Mouse (Mus musculus): ENCODE measurements around the gene Myog. TPM values are rescaled to one million over a fixed set of nuclear protein-coding genes. Genes with fewer than 3 reads are reported as not detected.
"Not testable (repeated sequence)": the region's sequence is repeated elsewhere in the genome, so short reads cannot be mapped to it uniquely, and the experiment has no call there.

Myog gene
- polyA plus RNA-seq (2017; shearing (Covaris generic)), result not detected

DNA sequence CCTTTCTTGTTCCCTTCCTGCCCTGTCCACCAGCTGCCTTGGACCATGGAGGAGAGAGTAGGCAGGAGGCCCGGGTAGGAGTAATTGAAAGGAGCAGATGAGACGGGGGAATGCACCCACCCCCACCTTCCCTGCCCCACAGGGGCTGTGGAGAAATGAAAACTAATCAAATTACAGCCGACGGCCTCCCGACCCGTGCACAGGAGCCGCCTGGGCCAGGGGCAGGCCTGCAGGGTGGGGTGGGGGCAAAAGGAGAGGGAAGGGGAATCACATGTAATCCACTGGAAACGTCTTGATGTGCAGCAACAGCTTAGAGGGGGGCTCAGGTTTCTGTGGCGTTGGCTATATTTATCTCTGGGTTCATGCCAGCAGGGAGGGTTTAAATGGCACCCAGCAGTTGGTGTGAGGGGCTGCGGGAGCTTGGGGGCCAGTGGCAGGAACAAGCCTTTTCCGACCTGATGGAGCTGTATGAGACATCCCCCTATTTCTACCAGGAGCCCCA lies at the start of gene Myog:
Gene Myog (plus strand): TSS at position 392 of the 502 bp plus-strand sequence.
- no peak for ATAC-seq

DNA sequence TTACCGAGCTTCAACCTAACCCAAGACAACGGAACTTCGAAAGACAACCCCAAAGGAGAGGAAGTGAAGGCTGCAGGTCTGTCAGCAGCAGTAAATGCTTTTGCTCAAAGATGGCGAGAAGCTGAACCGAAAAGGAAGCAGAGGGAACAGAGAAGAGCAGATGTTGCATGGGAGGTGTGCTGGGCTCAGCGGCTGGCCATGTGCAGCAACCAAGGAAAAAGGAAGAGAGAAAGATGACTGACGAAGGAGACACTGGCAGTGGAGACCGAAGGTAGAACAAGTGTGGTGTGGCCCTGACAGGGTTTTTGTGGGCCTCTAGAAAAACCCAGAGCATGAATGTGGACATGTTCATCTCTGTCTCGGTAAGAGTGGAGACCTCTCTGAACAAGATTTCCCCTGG lies 49.1 kb upstream of the Myog start:
- no peak for ATAC-seq

DNA sequence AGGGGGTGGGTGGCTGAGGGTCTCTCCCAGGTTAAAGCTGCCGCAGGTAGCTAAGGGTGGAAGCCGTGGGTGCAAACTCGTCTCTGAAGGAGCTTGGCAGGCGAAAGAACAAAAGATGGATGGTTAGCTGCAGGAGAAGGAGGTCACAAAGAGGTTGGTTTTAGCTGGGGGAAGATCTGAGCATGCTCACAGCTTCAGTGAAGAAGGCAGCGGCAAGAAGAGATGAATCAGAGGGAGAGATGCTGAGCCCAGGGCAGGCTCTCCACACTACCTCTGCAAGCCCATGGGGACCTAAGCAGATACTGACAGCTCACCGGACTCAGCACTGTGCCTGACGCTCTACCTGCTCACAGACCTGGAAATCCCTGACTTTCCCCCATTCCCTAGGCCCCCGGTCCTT lies 48.5 kb upstream of the Myog start:
- no peak for ATAC-seq

DNA sequence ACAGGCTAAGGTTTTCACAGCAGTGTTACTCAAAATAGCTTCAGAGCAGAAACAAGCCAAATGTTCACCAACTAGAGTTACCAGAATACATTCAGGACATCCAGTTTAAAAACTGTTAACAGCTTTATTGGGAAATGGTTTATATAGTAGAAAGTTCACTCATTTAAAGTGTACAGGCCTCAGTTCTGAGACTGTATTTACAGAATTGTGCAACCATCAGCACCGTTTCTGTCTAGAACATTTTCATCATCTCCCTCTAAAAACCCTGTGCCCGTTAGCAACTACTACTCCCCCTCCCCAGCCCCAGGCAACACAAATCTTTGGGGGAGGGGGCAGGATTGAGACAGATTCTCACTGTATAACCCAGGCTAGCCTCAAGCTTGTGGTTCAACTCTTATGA lies 47.5 kb upstream of the Myog start:
- no peak for ATAC-seq

DNA sequence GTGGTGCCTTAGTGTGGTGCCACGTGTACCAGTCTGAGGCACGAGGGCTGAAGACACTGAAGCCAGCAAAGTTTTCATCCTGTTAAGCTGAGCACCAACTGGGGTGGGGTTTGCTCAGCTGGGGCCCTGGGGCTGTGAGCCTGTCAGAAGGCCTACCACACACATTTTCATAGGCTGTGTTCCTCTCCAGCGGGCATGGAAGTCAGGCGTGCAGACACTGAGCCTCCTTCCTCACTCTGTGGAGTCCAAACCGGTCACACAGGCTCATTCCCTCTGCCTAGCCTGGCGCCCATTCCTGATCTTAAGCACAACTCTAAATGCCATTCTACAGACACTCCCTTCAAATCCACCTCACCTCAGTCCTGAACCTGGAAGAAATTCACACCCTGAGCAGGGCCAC lies 46.3 kb upstream of the Myog start:
- ATAC-seq, result no peak

DNA sequence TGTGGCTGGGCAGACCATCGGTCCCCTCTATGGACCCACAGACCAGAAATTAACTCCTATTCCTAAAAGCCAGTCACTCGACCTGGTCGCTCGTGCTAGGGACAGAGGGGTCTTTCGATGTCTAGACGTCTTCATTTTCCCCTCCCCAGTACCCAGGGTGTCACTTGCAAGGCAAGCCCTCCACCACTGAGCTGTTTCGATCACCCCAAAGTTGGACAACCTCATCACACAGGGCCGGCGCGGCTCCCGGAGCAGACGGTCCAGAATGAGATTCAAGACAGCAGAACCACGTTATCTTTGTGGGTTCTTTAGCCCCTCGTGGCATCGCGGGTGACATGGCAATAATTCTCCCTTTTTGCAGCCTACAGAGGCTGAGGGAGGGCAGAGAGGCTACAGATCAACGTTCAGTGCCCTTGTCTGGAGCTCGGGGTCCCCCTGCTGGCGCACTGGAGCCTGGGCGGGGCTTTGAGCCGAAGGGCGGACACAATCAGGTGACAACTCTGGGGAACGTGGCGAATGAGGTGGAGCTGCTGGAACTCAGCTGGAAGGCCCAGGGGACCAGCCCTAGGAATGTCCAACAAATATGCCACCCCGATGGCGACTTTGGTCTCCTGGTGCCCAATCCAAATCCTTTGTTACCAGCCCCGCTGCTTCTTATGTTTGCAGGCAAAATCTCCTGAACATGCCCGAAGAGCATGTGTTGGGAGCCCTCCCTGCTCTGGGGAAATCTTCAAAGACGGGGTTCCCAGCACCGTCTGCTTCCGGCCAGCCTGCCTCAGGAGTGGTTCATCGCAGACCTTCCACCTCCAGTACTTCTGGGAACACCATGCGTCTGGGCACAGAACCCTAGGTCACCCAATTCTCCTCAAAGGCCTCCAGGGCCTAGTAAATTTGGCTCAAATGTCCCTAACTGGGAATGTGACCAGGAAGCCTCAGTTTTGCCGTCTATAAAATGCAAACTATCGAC lies 45.6 kb upstream of the Myog start:
- ATAC-seq, result no peak

DNA sequence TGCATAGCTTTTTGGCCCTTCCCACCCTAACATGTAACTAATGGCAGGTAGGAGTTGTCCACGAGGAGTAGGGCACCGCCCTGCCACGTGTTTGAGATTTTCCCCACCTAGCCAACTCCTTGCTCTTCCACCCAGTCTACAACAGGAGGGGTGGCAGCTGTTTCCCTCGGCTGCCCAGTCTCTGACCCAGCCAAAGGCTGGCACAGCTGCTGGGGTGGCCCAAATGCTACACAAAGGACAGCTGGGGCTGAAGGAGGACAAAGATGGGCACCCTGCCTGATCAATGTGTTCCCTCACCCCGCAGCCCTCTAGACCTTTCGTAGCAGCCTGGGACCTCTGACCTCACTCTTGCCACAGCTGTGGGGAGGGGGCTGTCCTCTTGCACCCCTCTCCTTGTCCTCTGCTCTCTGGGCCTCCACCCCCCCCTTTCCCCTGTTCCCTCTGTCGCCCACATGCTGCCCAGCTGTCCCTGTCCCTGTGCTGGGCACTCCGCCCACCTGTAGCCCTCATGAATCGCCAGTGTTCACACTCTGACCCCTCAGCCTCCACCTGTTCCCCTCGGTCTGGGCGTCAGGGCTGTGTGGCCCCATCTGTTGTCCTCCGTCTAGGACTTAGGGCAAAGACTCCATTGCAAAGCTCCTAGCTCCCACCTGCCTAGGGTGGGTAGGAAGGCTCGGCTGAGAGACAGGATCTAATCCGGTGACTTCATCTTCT lies 44.6 kb upstream of the Myog start:
- ATAC-seq, result no peak

DNA sequence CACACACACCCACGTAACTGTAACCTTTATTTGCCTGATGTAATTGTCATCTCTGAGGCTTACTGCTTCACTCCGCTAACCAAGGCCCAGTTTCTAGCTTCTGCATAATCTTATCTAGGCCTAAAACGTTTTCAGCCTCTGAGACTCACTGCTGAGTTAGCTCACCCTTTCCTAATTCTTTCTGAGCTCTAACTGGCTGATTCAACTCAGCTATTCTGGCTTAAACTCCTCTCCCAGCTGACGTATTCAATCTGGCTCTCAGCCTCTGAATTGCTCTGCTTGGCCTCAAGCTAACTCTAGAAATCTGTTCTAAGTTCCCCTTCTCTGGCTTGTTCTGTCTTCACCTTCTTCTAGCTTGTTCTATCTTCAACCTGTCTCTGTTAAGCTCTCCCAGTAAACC lies 43.2 kb upstream of the Myog start:
- no peak for ATAC-seq

DNA sequence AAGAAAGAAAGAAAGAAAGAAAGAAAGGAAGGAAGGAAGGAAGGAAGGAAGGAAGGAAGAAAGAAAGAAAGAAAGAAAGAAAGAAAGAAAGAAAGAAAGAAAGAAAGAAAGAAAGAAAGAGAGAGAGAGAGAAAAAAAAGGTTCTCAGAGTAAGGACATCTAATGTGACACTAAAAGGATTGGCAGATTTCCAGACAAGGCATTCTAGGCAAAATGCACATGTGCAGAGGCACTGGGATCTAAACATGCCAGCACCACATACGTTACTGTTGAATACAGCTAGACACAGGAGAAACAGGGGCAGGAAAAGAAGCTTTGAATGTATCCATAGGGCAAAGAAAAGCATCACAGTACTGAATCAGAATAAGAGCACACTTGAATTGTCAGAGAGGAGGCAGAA lies 40.1 kb upstream of the Myog start:
- not testable (repeated sequence) for ATAC-seq

DNA sequence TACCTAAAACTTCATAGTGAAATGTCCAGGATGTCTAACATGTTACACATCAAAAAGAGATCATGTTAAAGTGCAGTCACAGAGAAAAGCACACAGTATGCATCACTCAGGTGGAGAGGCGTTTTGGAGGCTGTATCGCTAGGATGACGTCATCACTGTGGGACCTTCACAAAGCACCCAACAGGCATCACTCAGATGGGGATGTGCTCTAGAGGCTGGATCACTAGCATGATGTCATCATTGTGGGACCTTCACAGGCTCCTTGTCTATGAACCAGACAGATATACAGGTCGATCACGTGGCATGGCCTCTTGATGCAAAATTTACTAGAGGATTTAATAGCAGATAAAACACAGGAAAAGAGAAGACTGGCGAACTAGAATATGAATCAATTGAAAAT lies 25.4 kb upstream of the Myog start:
- ATAC-seq, result no peak

DNA sequence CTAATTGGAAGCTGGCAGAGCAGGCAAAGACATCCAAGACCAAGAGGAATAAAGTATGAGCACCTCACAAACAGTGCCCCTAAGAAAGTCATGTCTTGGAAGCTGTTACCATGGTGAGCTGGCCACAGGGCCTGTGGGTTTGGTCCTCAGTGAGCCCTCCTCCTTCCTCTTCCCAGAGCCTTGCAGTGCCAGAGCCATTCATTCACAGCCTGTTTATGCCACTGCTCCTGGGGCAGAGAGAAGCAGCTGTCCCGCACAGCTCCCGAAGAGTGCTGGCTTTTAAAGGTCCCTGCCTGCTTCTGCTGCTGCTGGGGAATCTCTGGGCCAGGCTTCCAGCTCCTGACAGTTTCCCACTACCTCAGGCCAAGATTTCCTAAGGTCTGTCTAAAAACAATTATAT lies 24.0 kb upstream of the Myog start:
- ATAC-seq, result no peak

DNA sequence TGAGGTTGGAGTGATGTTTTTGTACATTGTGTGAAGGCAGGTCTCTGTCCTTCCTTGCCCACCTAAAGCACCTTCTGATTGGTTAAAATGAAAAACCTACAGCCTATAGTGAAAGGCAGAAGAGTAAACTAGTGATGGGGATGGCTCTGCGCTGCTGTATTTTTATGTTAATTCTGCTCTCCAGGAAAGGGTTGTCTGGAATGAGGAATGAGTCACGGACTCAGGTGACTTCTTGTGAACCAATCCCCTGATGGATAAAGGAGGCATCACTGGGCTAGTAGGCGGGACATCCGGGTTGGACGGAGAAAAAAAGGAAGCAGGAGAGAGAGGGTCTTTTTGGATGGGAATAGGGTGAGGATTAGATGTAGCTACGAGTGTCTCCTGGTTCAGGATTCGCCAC lies 19.8 kb upstream of the Myog start:
- ATAC-seq, result no peak

DNA sequence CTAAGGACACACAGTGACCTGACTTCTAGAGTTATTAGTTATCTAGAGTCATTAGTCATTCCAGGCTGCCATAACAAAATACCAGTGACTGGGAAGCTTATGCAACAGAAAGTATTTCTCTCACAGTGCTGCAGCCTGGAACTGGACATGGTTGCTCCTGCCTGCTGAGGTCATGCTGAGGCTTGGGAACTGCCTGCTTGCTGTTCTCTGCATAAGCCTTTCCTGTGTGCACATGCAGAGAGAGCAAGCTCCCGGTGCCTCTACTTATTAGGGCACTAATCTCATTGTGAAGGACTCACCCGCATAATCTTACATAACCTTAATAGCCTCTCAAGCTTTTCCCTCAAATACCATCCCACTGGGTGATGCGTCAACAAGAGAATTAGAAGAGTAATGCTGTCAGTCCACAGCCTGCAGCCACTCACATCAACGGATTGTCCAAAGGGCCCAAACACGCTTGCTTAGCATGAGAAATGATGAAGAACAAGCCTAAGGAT lies 17.0 kb upstream of the Myog start:
- ATAC-seq, result no peak

DNA sequence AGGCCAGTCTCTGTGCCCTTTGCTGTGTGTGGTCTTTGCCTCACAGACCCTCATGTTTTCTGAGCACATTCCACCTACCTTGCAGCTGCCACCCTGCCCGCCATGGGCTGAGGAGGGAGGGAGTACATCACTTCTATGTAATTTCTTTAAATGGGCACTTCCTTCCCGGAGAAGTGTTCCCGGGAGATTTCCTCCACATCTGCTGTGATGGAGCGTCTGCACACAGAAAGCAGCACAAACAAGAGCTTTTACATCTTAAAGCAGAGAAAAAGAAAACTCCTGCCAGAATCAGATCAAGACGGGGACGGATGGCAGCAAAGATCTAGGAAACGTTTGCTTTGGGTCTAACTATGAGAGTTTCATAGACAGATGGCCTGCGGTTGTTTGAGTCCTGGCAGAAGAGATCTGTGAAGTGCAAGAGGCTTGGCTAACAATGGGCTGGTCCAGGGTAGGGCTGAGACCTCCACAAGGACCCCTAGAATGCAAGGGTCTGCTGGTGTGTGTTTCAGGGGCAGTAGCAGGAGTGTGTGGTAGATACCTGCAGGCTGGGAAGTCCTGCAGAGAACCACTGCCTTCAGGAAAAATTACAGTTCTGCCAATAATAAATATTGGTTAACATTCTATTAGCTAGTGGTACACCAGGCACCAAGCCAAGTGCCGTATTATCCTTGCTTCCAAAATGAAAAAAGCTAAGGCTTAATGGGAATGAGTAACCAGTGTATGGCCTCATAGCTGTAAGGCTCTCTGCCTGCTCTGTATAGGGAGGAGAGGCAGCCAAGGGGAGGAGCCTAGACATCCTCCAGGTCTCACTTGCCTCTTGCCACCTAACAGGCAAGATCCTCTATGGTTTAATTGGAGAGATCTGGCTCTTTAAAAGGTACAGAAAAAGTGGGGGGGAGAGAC lies 16.0 kb upstream of the Myog start:
- no peak for ATAC-seq

DNA sequence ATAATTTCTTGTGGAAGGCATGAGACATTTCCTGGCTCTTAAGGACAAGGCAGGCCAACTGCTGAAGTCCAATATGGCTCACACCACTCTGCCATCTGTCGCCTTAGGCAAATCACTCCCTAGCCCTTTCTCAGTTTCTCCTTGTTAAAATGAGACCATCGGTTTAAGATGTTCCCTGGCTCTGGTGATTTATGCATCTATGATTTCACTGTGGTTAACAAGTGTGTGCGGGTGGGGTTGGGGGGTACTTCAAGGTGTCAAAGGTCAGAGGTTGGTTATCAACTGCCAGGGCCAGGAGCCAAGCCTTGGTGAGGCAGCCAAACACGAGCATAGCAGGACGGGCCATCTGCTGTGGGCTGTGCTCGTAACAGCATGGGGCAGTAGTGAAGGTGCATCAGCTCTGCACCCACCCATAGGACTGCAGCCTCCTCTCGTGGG lies 15.3 kb upstream of the Myog start:
- no peak for ATAC-seq

DNA sequence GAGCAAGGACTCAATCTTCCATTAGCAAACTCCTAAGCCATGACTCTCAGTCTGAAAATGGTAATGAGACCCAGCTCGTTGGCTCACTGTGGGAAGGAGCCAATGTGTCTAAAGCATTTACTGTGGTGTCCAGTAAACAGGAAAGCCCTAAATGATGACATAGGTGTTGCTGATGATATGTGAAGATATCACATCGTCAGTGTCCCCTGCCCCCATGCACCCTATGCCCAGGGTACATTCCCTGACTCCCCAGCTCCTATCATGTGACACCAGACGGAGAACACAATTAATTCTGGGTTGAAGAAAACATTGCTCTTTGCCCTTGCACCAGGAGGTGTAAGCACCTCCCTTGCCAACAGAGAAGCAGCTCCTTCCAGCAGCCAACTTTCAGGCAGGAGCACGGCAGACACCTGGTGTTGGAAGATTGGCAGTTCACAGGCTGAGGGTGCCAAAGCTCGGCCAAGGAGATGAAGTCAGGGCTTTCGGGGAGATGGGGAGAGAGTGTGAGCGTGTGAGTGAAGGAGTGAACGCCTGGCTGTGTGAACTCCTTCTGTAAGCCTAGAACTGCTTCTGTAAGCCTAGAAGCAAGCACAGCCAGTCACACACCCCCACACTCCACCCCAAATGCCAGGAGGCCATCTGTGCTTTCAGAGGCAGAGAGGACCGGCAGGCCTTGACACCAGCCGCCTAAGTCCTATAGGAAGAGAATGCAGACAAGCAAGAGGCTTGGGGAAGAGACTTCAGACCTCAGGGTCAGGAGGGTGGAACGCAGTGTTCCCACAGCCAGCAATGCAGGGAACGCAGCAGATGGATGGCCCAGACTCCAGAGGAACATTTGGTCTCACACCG lies 13.9 kb upstream of the Myog start:
- ATAC-seq, result no peak

DNA sequence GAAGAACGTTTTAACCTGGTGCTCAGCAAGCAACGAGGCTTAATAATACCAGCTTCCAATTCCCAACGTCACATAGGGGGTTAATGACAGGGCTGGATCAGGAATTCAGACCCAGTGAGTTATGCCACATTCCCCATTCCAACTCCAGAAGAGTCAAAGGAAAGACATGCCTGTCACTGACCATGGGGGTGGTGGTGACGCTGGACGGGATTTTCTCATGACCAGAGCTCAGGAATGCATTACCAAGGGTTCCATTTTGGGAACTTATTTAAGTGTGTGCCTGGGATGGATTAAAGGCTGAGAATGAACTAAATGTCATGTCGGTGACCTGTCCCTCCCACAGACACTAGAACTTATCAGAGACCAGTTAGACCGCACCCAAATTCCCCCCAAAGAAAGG lies 13.0 kb upstream of the Myog start:
- ATAC-seq, result no peak

DNA sequence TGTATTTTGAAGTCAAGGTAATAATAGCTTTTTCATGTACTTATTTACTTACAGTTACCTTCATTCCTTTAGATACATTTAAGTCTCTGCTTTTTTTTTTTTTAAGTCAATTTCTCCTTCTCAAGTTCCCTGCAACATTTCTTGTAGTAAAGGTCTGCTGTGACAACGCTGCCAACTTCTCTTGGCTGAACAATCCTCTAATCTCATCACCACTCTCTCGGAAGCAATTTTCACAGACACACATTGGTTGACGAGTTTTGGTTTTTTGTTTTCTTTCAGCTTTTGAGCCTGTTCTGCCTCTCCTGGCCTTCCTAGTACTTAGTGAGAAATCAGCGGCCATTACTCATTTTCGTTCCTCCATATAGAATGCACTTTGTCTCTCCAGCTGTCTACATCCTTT lies 9.6 kb upstream of the Myog start:
- ATAC-seq, result no peak

DNA sequence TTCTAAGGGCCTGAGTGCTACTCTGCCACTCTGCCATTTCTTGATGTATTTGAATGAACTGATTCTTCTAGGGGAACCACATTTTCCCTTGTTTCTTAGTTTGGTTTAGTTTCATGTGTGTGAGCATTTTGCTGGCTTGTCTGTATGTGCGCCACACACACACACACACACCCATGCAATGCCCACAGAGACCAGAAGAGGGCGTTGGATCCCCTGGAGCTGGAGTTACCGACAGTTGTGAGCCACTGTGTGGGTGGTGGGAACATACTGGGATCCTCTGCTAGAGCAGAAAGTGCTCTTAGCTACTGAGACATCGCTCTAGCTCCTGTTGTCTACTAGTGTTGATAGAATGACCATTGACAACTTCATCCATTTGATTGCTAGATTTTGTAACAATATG lies 8.2 kb upstream of the Myog start:
- no peak for ATAC-seq

DNA sequence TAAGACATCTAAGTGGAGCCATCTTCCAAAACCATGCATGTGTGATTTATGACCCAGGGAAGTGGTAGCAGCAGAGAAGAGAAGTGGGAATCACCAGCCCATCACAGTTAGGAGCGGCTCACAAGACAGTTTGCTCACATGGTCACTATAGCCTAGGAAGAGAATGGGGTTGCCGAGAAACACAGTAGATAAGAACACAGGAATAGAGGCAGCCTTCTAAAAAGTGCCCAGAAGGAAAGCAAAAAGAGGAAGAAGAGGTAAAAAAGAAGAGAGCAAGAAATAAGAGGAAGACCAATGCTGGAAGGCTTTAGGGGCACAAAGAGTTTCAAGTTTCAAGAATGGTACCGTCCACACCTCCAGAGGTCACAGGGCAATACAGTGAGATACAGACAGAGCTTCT lies 7.4 kb upstream of the Myog start:
- no peak for ATAC-seq

DNA sequence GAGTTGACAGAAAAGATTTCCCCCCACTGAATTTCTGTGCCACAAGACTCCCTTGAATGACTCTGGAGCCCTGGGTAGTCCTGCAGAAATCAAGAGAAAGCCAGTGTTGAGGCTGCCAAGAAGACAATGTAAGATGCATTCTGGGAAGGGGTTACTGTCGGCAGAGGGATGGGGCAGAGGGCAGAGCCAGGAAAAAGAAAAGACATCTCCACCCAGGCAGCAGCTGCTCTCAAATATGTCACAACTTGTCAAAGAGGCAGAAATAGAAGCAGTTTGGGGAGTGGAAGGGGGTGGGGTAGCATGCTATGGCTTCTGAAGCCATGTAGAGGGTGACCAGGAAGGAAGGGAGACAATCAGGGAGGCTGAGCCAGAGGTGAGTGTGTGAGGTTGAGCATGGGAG lies 6.7 kb upstream of the Myog start:
- no peak for ATAC-seq
